Mouse (Mus musculus) monocyte, adult 59 days (primary cell): ENCODE measurements around the gene Zfp825. TPM values are rescaled to one million over a fixed set of nuclear protein-coding genes. Genes with fewer than 3 reads are reported as not detected.

Experiments
- total RNA-seq, 2 experiments: library from RNA; stranded (reverse); gene quantifications; one replicate each; pipeline ENCODE4 v1.2.4; 2023

Zfp825 gene
- 1 to 10 TPM; 5.9 to 6.6 TPM for total RNA-seq

DNA sequence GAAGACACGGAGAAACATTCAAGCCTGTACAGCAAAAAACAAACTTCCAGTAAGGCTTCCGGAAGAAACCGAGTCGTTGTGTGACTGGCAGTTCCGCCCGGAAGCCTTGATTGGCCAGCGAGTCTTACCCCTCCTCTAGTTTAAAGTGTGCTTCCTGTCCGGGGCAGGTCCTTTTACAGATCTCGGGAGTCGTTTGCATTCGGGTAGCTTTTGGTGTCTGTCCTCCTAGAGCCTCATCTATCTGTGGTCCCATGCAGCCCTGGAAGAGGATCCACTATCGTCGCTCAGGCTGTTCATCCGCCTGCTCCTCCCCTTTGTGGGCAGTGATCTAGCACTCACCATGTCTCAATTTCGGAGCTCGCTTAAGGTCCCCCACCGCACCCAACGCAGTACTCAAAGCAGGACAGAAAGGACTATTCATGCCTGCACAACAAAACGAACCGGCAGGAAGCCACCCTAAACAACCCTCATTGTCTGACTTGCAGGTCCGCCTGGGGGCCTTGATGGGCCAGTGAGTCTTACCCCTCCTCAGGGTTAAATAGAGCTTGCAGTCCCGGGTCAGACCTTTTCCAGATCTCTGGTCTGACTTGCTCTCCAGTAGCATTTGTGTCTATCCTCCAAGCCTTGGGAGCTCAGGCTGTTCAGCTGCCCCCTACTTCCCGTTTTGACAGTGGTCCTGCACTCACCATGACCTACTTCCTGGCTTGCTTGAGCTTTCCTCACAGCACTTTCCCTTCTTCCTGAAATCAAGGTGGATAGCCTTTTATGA, at the start of gene Zfp825:
TSS of gene Zfp825 (minus strand) at position 82 of the 769 bp plus-strand sequence.

Other genes with a start within 250 kb of the Zfp825 start
- gene Ahrr, start 201.7 kb downstream of the Zfp825 start, total RNA-seq: 1 to 10 TPM; 1.5 to 1.7 TPM
- gene Pdcd6, start 176.4 kb downstream of the Zfp825 start, total RNA-seq: 10 to 100 TPM; 77.6 to 77.7 TPM
- gene Sdha, start 143.7 kb downstream of the Zfp825 start, total RNA-seq: 100 to 1,000 TPM; 114 to 129 TPM
- 10 to 100 TPM; 21.1 to 22.3 TPM for gene Ccdc127, start 143.7 kb downstream of the Zfp825 start, total RNA-seq
- not detected for gene Lrrc14b, start 130.0 kb downstream of the Zfp825 start, total RNA-seq
- 1 to 10 TPM; 1.5 to 2.0 TPM for gene Zfp72, start 103.2 kb downstream of the Zfp825 start, total RNA-seq
- 1,000 to 10,000 TPM; 1,894 to 2,594 TPM for gene Ftl1-ps1, start 94.3 kb downstream of the Zfp825 start, total RNA-seq
- gene Erap1, start 145.6 kb upstream of the Zfp825 start, total RNA-seq: 10 to 100 TPM; 76.5 to 92.4 TPM